Mouse (Mus musculus) CD4-positive helper T cell, adult 2 months (primary cell): ENCODE data around the gene Setd5.

Source experiments
- DNase-seq: peaks from one replicate; pipeline ENCODE4 v3.0.0-alpha.2; 2012; ENCODE audit warnings: low read depth, missing footprints, low spot score

Gene Setd5

GRCm38 (mm10) chr6:113054552-113055107 is 22.5 kb upstream of the Setd5 start:
- DNase-seq = no peak

- DNase-seq = no peak
Measured at GRCm38 (mm10) chr6:113060892-113061563, 16.1 kb upstream of the Setd5 start.

GRCm38 (mm10) chr6:113062253-113062652 is 14.9 kb upstream of the Setd5 start:
- DNase-seq = no peak

GRCm38 (mm10) chr6:113063363-113063762 is 13.8 kb upstream of the Setd5 start:
- no peak for DNase-seq

- no peak for DNase-seq
Measured at GRCm38 (mm10) chr6:113065186-113065585, 12.0 kb upstream of the Setd5 start.

- no peak for DNase-seq
Measured at GRCm38 (mm10) chr6:113069154-113069553, 8.0 kb upstream of the Setd5 start.

GRCm38 (mm10) chr6:113075261-113075660 is 1.9 kb upstream of the Setd5 start:
- peak; percentile 15 for DNase-seq

GRCm38 (mm10) chr6:113076012-113076685 is 1.0 kb upstream of the Setd5 start:
- peak; percentile 95 for DNase-seq

GRCm38 (mm10) chr6:113077569-113078030 is 435 bp downstream of the Setd5 start:
- DNase-seq = no peak

- DNase-seq = peak; percentile 30
Measured at GRCm38 (mm10) chr6:113078031-113078721, 1.0 kb downstream of the Setd5 start.

- no peak for DNase-seq
Measured at GRCm38 (mm10) chr6:113079492-113079891, 2.3 kb downstream of the Setd5 start.

GRCm38 (mm10) chr6:113082229-113082628 is 5.1 kb downstream of the Setd5 start:
- no peak for DNase-seq

- DNase-seq = no peak
Measured at GRCm38 (mm10) chr6:113084590-113084989, 7.4 kb downstream of the Setd5 start.

GRCm38 (mm10) chr6:113093206-113093605 is 16.0 kb downstream of the Setd5 start:
- DNase-seq = no peak

- DNase-seq = no peak
Measured at GRCm38 (mm10) chr6:113095547-113095946, 18.4 kb downstream of the Setd5 start.

- peak; percentile 20 for DNase-seq
Measured at GRCm38 (mm10) chr6:113097662-113098061, 20.5 kb downstream of the Setd5 start.

GRCm38 (mm10) chr6:113099640-113100289 is 22.6 kb downstream of the Setd5 start:
- DNase-seq = peak; percentile 26

- no peak for DNase-seq
Measured at GRCm38 (mm10) chr6:113102541-113102940, 25.4 kb downstream of the Setd5 start.

GRCm38 (mm10) chr6:113103765-113104164 is 26.6 kb downstream of the Setd5 start:
- DNase-seq = peak; percentile 77

- DNase-seq = no peak
Measured at GRCm38 (mm10) chr6:113109378-113109777, 32.2 kb downstream of the Setd5 start.

- no peak for DNase-seq
Measured at GRCm38 (mm10) chr6:113109956-113110355, 32.8 kb downstream of the Setd5 start.

GRCm38 (mm10) chr6:113120806-113121205 is 43.6 kb downstream of the Setd5 start:
- no peak for DNase-seq
